Mouse (Mus musculus): ENCODE results near the gene Pigyl. TPM values are rescaled to one million over a fixed set of nuclear protein-coding genes. Genes with fewer than 3 reads are reported as not detected.

Gene Pigyl
- polyA plus RNA-seq, 2 experiments: 26.4 to 41.5 TPM

DNA sequence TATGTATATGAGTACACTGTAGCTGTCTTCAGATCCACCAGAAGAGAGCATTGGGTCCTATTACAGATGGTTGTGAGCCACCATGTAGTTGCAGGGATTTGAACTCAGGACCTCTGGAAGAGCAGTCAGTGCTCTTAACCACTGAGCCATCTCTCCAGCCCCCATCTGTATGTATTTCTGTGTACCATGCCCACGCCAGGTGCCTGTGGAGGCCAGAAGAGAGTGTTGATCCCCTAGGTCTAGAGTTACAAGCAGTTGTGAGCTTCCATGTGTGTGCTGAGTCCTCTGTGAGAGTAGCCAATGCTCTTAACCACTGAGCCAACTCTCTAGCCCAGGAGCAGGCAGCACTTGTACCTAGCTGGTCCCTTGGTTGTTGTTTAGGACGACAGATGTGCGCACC lies 32.5 kb upstream of the Pigyl start:
- Histone ChIP-seq H3K9ac (replicated peaks) (no peak overlapping the region), H3K4me2 (ENCODE audit: low read depth) (no peak overlapping the region), H3K27ac (peak overlapping the region; percentile 12), H3K9me3 (ENCODE audit: control insufficient read depth, low read length) (no peaks in the 10 kb centered on the region), H3K4me3 (ENCODE audit: insufficient read depth in 1 of 2, low read depth in 2 of 2, low read length in 2 of 2) (no peak overlapping the region), H3K27me3 (ENCODE audit: control insufficient read depth, insufficient read depth, low read length) (no peaks in the 10 kb centered on the region), H3K36me3 (replicated peaks; ENCODE audit: control insufficient read depth, insufficient read depth, low read depth) (peaks cover 41% of the 10 kb centered on the region), H3K4me1 (replicated peaks; ENCODE audit: control insufficient read depth in 2 of 2, insufficient read depth in 2 of 2, low read length in 1 of 2) (peaks cover 30 to 36% of the 10 kb centered on the region in 2 experiments)
- ATAC-seq (ENCODE audit: insufficient read depth) (no peak), DNase-seq (ENCODE audit: low read depth in 3 of 3, low spot score in 3 of 3) (no peak)
- 93% methylated on average over 3 of the region's 3 CpGs for WGBS (ENCODE audit: insufficient replicate concordance)
- TF ChIP-seq CTCF (IDR thresholded peaks at IDR 0.05; ENCODE audit: low read depth): no peak
- TF ChIP-seq EP300 (IDR thresholded peaks at IDR 0.05; ENCODE audit: low read depth): no peak

- Histone ChIP-seq H3K4me2 (ENCODE audit: low read depth) (no peak overlapping the region), H3K36me3 (replicated peaks; ENCODE audit: control insufficient read depth, insufficient read depth, low read depth) (peaks cover 54% of the 10 kb centered on the region), H3K9ac (replicated peaks) (no peak overlapping the region), H3K4me1 (replicated peaks; ENCODE audit: control insufficient read depth in 2 of 2, insufficient read depth in 2 of 2, low read length in 1 of 2) (peaks cover 30 to 31% of the 10 kb centered on the region in 2 experiments), H3K27me3 (ENCODE audit: control insufficient read depth, insufficient read depth, low read length) (no peaks in the 10 kb centered on the region), H3K9me3 (ENCODE audit: control insufficient read depth, low read length) (no peaks in the 10 kb centered on the region), H3K27ac (peak overlapping the region; percentile 29; the same call in 1 of the 2 replicates), H3K4me3 (ENCODE audit: insufficient read depth in 1 of 2, low read depth in 2 of 2, low read length in 2 of 2) (no peak overlapping the region)
- ATAC-seq (ENCODE audit: insufficient read depth) (no peak), DNase-seq (ENCODE audit: low read depth in 3 of 3, low spot score in 3 of 3) (no peak)
- TF ChIP-seq EP300 (IDR thresholded peaks at IDR 0.05; ENCODE audit: low read depth): no peak
- TF ChIP-seq CTCF (IDR thresholded peaks at IDR 0.05; ENCODE audit: low read depth): peak; percentile 46
- 77% methylated on average over 15 of the region's 15 CpGs for WGBS (ENCODE audit: insufficient replicate concordance)
Observed at GRCm38 (mm10) chr9:22125246-22126027, 31.2 kb upstream of the Pigyl start.

DNA sequence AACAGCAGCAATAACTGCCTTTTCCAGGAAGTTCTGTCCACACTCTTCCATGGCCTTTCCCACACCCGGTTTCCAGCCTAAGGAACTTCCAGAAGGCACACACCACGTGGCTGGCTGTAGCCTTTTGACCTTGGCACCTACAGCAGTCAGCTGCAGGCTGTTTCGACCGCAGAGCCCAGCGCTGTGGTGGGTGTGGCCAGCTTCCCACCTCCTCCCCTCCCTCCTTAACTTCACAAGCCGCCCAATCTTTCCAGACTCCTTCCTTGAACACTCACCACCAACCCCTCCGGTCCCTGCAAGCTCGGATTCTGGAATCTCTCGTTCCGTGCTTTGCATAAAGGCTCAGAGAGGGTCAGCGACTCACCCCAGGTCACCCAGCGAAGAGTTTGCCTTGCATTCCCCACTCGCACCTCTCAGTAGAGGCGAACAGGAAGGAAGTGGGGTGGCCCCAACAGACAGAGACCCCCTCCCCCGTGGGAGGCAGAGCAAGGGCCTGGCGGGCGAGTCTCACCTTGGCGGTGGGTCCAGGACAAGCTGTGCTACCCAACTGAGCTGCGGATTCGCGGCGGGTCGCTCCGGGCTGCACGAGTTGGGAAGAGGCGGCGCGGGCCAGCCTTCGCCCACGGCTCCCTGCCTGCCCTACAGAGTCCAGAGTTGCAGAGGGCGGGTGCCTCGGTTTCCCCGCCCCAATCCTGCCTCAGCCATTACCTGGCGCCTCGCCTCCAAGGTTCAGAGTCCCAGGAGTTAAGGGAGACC lies 25.2 kb upstream of the Pigyl start:
- under 1% methylated on average over 35 of the region's 35 CpGs for WGBS (ENCODE audit: insufficient replicate concordance)
- Histone ChIP-seq H3K36me3 (replicated peaks; ENCODE audit: control insufficient read depth, insufficient read depth, low read depth) (peaks cover 54% of the 10 kb centered on the region), H3K9ac (replicated peaks) (peak overlapping the region; percentile 64), H3K4me1 (replicated peaks; ENCODE audit: control insufficient read depth in 2 of 2, insufficient read depth in 2 of 2, low read length in 1 of 2) (peaks cover 19 to 31% of the 10 kb centered on the region in 2 experiments), H3K4me2 (ENCODE audit: low read depth) (peak overlapping the region; percentile 99), H3K4me3 (ENCODE audit: insufficient read depth in 1 of 2, low read depth in 2 of 2, low read length in 2 of 2) (peak overlapping the region; percentile 58 to 71), H3K9me3 (ENCODE audit: control insufficient read depth, low read length) (no peaks in the 10 kb centered on the region), H3K27me3 (ENCODE audit: control insufficient read depth, insufficient read depth, low read length) (no peaks in the 10 kb centered on the region), H3K27ac (peak overlapping the region; percentile 43)
- TF ChIP-seq CTCF (IDR thresholded peaks at IDR 0.05; ENCODE audit: low read depth) (no peak), EP300 (IDR thresholded peaks at IDR 0.05; ENCODE audit: low read depth) (no peak)
- ATAC-seq (ENCODE audit: insufficient read depth) (peak; percentile 54), DNase-seq (ENCODE audit: low read depth in 3 of 3, low spot score in 3 of 3) (no peak)

- WGBS (ENCODE audit: insufficient replicate concordance): 60% methylated on average over 11 of the region's 11 CpGs
- Histone ChIP-seq H3K36me3 (replicated peaks; ENCODE audit: control insufficient read depth, insufficient read depth, low read depth) (peaks cover 46% of the 10 kb centered on the region), H3K4me1 (replicated peaks; ENCODE audit: control insufficient read depth in 2 of 2, insufficient read depth in 2 of 2, low read length in 1 of 2) (peaks cover 27 to 38% of the 10 kb centered on the region in 2 experiments), H3K9me3 (ENCODE audit: control insufficient read depth, low read length) (no peaks in the 10 kb centered on the region), H3K4me2 (ENCODE audit: low read depth) (peak overlapping the region; percentile 99), H3K4me3 (ENCODE audit: insufficient read depth in 1 of 2, low read depth in 2 of 2, low read length in 2 of 2) (peak overlapping the region; percentile 58 to 71), H3K27me3 (ENCODE audit: control insufficient read depth, insufficient read depth, low read length) (no peaks in the 10 kb centered on the region), H3K27ac (no peak overlapping the region; the same call in 1 of the 2 replicates), H3K9ac (replicated peaks) (peak overlapping the region; percentile 64)
- no peak for ATAC-seq (ENCODE audit: insufficient read depth)
- DNase-seq (ENCODE audit: low read depth in 3 of 3, low spot score in 3 of 3): no peak
- TF ChIP-seq EP300 (IDR thresholded peaks at IDR 0.05; ENCODE audit: low read depth): no peak
- TF ChIP-seq CTCF (IDR thresholded peaks at IDR 0.05; ENCODE audit: low read depth): no peak
Observed at GRCm38 (mm10) chr9:22132220-22132619, 24.4 kb upstream of the Pigyl start.
